Mouse (Mus musculus): ENCODE results near the gene Gatm. TPM values are rescaled to one million over a fixed set of nuclear protein-coding genes. Genes with fewer than 3 reads are reported as not detected.

The Gatm gene
- 45.2 and 56.3 TPM in 2 replicates for polyA plus RNA-seq (2015; fragmentation: Nextera tagmentation; extraction: Ambion mirVana)

DNA sequence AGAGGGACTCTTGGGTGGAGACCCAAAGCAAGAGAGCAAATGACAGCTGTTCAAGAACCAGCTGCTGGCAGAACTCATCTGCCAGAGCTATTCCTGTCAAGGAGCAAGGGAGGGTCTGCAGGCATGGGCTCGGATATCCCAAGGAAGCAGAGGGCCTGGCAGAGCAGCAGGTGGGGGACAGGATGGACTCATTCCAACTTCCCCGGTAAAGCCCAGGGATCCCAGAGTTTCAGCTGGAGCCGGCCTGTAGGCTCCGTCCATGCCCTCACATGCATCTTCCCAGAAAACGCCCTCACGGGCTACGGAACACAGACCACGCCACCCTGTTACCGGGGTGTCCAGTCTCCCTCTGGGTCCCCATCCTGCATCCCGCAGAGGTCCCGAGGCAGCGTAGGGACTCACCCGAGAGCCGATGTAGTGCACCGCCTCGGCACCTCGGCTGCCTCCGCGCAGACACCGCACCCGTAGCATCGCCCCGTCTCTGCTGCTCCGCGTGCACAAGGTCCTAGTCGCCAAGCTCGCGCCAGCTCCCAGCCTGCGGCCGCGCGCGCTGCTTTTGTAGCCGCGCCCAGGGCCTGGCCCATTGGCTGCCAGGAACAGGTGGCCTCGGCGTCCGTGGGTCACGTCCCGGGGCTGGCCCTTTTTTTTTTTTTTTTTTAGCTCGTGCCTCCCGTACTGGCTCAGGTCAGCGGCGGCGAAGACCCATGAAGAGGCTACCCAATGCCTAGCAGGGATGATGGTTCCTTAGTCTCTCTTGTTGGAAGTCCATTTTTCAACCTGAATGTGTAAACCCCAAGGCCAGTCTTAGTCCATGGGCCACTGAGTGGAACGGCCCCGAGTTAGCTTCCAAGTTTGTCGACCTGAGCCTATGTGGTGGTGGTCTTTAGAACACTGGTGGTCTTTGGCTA is at the start of gene Gatm:
Gene Gatm (minus strand): TSS at position 558 of the 908 bp plus-strand sequence.
- 2% methylated on average over 48 of the region's 48 CpGs for WGBS
- Histone ChIP-seq H3K4me3 (ENCODE audit: low read depth, low read length) (peak within 1 kb of the TSS; percentile 76), H3K36me3 (ENCODE audit: control insufficient read depth, insufficient read depth, low read length) (no peaks in the 10 kb centered on the region), H3K4me2 (ENCODE audit: low read length) (peak within 1 kb of the TSS; percentile 80), H3K9me3 (replicated peaks; ENCODE audit: control insufficient read depth, low read length, poor library complexity, severe bottlenecking) (no peaks in the 10 kb centered on the region), H3K4me1 (ENCODE audit: control insufficient read depth, insufficient read depth, low read length) (no peaks in the 10 kb centered on the region), H3K27me3 (ENCODE audit: control insufficient read depth, insufficient read depth, low read depth, low read length) (no peaks in the 10 kb centered on the region), H3K9ac (ENCODE audit: low read depth, low read length) (peak within 1 kb of the TSS; percentile 89), H3K27ac (ENCODE audit: low read length) (peak within 1 kb of the TSS; percentile 63)
- ATAC-seq = peak; percentile 98

DNA sequence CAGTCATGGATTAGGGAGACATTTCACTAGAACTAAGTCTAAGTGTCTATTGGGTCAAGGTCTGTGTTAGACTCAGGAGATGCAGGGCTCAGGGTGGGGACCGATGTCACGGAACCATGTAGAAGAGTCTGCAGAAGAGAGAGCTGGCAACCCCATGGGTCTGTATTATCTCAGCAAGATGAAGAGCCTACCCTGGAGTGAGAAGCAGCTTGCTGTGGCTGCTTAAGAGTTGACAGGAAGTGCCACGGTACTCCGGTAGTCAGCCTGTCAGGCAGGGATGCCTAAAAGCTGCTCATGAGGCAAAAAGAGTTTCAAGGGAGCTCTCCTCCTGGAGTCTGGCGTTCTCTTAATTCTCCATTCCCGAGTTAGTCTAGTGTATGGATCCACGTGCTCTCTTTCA is 48.7 kb upstream of the Gatm start:
- Histone ChIP-seq H3K9ac (ENCODE audit: low read depth, low read length) (no peak overlapping the region), H3K27me3 (ENCODE audit: control insufficient read depth, insufficient read depth, low read depth, low read length) (no peaks in the 10 kb centered on the region), H3K4me2 (ENCODE audit: low read length) (no peak overlapping the region), H3K27ac (ENCODE audit: low read length) (no peak overlapping the region), H3K36me3 (ENCODE audit: control insufficient read depth, insufficient read depth, low read length) (no peaks in the 10 kb centered on the region), H3K4me3 (ENCODE audit: low read depth, low read length) (no peak overlapping the region), H3K9me3 (replicated peaks; ENCODE audit: control insufficient read depth, low read length, poor library complexity, severe bottlenecking) (no peaks in the 10 kb centered on the region), H3K4me1 (ENCODE audit: control insufficient read depth, insufficient read depth, low read length) (no peaks in the 10 kb centered on the region)
- ATAC-seq = no peak
- WGBS = 91% methylated on average over 7 of the region's 7 CpGs

DNA sequence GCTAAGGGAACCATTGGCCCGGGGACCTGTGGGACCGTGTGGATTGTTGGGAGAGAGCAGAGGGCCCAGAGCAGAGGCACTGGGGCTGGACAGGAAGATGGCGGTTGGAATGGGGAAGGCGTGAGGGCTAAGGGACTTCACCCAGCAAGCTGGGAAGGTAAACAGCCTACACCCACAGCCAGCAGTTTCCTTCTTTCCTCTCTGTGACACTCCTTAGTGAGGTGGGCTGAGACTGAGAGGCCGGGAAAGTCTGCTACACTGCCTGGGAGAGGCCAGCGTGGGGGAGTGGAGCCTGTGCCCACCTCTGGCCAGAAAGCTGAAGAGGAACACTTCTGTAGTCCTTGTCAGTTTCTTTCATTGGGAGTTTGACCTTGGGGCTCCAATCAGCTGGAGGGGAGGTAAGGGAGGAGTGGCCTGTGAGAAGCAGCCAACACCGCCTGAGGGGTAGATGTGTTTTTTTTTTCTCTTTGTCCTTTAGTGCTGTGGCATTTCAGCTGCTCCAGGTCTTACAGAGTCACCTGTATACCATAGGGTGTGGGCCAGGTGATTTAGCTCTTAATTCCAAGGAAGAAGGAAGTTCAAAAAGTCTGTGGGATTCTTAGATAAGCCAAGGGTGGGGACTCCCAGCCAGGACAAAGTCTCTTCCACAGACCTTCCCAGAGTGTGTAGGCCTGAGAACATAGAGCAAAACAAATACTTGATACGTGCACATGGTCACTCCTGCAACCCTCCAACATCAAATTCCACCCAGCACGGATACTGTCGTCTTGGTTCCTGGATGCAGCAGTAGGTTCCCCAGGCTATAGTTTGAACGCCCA is 46.8 kb upstream of the Gatm start:
- H3K27me3 ChIP-seq (ENCODE audit: control insufficient read depth, insufficient read depth, low read depth, low read length) = no peaks in the 10 kb centered on the region
- no peak for ATAC-seq
- no peak overlapping the region for H3K9ac ChIP-seq (ENCODE audit: low read depth, low read length)
- WGBS = 85% methylated on average over 11 of the region's 11 CpGs
- no peaks in the 10 kb centered on the region for H3K36me3 ChIP-seq (ENCODE audit: control insufficient read depth, insufficient read depth, low read length)
- H3K4me2 ChIP-seq (ENCODE audit: low read length) = no peak overlapping the region
- H3K4me3 ChIP-seq (ENCODE audit: low read depth, low read length) = no peak overlapping the region
- H3K4me1 ChIP-seq (ENCODE audit: control insufficient read depth, insufficient read depth, low read length) = no peaks in the 10 kb centered on the region
- H3K27ac ChIP-seq (ENCODE audit: low read length) = no peak overlapping the region
- no peaks in the 10 kb centered on the region for H3K9me3 ChIP-seq (replicated peaks; ENCODE audit: control insufficient read depth, low read length, poor library complexity, severe bottlenecking)

DNA sequence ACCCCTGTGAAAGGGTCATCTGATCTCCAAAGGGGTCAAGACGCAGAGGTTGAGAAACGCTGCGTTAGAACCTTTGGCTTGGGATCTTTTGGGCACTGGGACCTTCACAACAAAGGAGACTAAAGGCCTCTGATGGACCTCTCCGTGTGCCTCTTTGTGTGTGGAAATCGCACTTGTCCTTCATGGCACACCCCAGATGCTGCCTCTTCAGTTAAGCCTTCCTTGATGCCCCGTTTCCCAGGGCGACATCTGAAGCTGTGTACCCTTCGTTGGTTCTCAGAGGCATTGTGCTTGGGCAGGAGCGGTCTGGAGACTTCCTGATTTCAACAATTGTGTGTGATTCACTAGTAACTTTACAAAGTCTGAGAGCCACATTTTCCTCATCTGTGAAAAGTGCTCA is 45.7 kb upstream of the Gatm start:
- no peaks in the 10 kb centered on the region for H3K9me3 ChIP-seq (replicated peaks; ENCODE audit: control insufficient read depth, low read length, poor library complexity, severe bottlenecking)
- no peak overlapping the region for H3K4me3 ChIP-seq (ENCODE audit: low read depth, low read length)
- no peak overlapping the region for H3K4me2 ChIP-seq (ENCODE audit: low read length)
- no peaks in the 10 kb centered on the region for H3K36me3 ChIP-seq (ENCODE audit: control insufficient read depth, insufficient read depth, low read length)
- WGBS = 52% methylated on average over 9 of the region's 9 CpGs
- H3K4me1 ChIP-seq (ENCODE audit: control insufficient read depth, insufficient read depth, low read length) = no peaks in the 10 kb centered on the region
- no peak overlapping the region for H3K27ac ChIP-seq (ENCODE audit: low read length)
- H3K27me3 ChIP-seq (ENCODE audit: control insufficient read depth, insufficient read depth, low read depth, low read length) = no peaks in the 10 kb centered on the region
- ATAC-seq = no peak
- no peak overlapping the region for H3K9ac ChIP-seq (ENCODE audit: low read depth, low read length)

DNA sequence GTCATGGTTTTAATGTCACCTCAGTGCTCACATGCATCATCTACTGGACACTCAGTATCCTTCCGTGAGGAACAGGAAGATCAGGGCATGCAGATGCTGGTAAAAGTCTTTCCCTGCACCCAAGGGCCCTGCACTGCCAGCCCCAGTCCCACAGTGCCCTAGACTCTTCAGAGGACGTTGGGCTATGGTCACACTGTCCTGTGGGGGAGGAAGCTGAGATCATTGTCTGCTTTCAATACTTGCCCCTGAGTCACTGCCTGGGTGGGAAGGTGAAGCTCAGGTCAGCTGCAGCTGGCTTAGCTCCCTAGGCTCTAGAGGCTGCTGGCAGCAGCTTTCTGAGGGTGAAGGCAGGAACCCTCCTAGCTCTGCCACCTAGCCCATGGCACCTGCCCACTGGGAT is 44.9 kb upstream of the Gatm start:
- H3K9ac ChIP-seq (ENCODE audit: low read depth, low read length) = no peak overlapping the region
- no peak overlapping the region for H3K4me3 ChIP-seq (ENCODE audit: low read depth, low read length)
- H3K4me1 ChIP-seq (ENCODE audit: control insufficient read depth, insufficient read depth, low read length) = no peaks in the 10 kb centered on the region
- no peaks in the 10 kb centered on the region for H3K9me3 ChIP-seq (replicated peaks; ENCODE audit: control insufficient read depth, low read length, poor library complexity, severe bottlenecking)
- H3K36me3 ChIP-seq (ENCODE audit: control insufficient read depth, insufficient read depth, low read length) = no peaks in the 10 kb centered on the region
- 67% methylated on average over 2 of the region's 2 CpGs for WGBS
- H3K4me2 ChIP-seq (ENCODE audit: low read length) = no peak overlapping the region
- no peak overlapping the region for H3K27ac ChIP-seq (ENCODE audit: low read length)
- no peaks in the 10 kb centered on the region for H3K27me3 ChIP-seq (ENCODE audit: control insufficient read depth, insufficient read depth, low read depth, low read length)
- ATAC-seq = no peak

DNA sequence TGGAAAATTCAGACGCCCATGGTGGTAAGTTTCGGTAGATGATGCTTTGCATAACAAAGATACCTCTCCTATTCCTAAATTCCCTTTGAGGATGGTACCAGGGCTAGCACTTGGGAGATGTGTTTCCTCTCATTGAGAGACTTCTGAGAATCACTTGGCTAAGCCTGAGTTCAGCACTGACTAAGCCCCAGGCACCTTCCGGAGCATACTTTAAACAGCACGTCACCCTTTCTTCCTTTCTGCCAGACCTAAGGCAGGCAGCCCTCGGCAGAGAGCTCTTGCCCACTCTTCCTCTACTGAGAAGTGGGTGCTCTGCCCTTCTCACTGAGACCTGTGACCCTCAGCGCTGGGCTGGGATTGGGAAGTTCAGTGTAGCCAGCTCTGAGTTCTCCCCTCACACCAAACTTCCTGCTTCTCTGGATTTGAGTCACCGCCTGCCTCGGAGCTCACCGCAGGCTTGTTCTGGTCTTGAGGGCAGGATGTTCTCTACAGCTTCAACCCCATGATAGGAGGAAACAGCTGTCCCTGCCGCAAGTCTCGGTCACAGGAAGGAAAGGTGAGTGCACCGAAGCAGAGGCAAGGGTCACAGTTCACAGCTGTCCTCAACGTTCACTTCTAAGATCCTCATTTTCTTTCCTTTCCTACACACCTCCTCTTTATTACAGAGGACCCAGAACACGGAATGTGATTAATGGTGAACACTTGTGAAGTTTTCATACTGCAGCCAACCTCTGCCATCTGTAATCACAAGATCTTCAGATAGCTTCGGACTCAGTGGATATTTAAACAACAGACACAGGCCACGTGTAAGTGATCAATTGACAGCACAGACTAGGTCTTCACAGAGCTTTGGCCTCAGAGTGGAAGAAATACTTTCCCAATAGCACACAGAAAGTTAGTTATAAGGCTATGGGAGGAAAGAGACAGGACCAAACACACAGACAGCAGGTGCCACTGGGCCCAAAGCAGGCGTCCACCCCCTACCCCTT is 41.3 kb upstream of the Gatm start:
- ATAC-seq = no peak
- H3K9ac ChIP-seq (ENCODE audit: low read depth, low read length) = no peak overlapping the region
- no peaks in the 10 kb centered on the region for H3K9me3 ChIP-seq (replicated peaks; ENCODE audit: control insufficient read depth, low read length, poor library complexity, severe bottlenecking)
- WGBS = 76% methylated on average over 17 of the region's 17 CpGs
- H3K36me3 ChIP-seq (ENCODE audit: control insufficient read depth, insufficient read depth, low read length) = no peaks in the 10 kb centered on the region
- H3K27ac ChIP-seq (ENCODE audit: low read length) = no peak overlapping the region
- H3K4me1 ChIP-seq (ENCODE audit: control insufficient read depth, insufficient read depth, low read length) = no peaks in the 10 kb centered on the region
- H3K4me2 ChIP-seq (ENCODE audit: low read length) = no peak overlapping the region
- H3K4me3 ChIP-seq (ENCODE audit: low read depth, low read length) = no peak overlapping the region
- no peaks in the 10 kb centered on the region for H3K27me3 ChIP-seq (ENCODE audit: control insufficient read depth, insufficient read depth, low read depth, low read length)

DNA sequence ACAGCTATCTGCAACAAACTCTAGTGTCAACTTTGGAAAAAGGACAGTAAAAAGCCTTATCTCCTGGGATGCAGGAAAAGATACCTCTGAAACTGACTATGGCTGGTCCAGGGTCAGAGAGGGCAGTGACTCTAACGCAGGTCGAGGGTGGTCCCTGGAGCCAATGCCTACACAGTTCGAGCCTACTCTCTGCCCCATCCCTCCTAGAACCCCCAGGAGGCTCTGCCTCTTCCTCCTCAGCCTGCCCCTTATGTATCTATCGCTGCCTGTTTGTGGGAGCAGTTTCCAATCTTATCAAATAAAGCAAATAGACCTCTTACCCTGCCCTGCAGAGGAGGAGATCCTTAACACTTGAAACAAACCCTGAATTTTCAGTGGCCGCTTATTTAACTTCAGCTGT is 27.6 kb upstream of the Gatm start:
- Histone ChIP-seq H3K9ac (ENCODE audit: low read depth, low read length) (no peak overlapping the region), H3K4me1 (ENCODE audit: control insufficient read depth, insufficient read depth, low read length) (no peaks in the 10 kb centered on the region), H3K27ac (ENCODE audit: low read length) (no peak overlapping the region), H3K36me3 (ENCODE audit: control insufficient read depth, insufficient read depth, low read length) (peaks cover 5% of the 10 kb centered on the region; the same call in 1 of the 2 replicates), H3K9me3 (replicated peaks; ENCODE audit: control insufficient read depth, low read length, poor library complexity, severe bottlenecking) (no peaks in the 10 kb centered on the region), H3K27me3 (ENCODE audit: control insufficient read depth, insufficient read depth, low read depth, low read length) (peaks cover 10% of the 10 kb centered on the region), H3K4me2 (ENCODE audit: low read length) (no peak overlapping the region), H3K4me3 (ENCODE audit: low read depth, low read length) (no peak overlapping the region)
- 57% methylated on average over 5 of the region's 5 CpGs for WGBS
- ATAC-seq = no peak

DNA sequence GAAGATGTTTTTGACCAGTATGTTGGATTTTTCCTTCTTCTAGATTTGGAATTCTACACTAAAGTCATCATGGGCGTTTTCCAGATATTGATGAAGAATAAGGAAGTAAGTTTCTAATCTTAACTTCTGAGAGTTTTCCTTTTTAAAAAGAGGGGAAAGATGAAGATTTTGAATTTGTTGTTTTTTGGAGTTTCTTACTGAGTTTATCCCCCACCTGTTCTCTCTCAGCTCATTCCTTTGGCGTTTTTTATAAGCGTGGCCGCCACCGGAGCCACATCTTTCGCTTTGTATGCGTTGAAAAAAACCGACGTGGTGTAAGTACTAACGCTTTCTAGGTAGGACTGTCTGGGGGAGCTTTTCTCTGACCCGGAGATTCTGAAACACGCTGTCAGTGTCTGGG is 26.9 kb upstream of the Gatm start:
- peak overlapping the region; percentile 45 for H3K4me3 ChIP-seq (ENCODE audit: low read depth, low read length)
- H3K9me3 ChIP-seq (replicated peaks; ENCODE audit: control insufficient read depth, low read length, poor library complexity, severe bottlenecking) = no peaks in the 10 kb centered on the region
- peak overlapping the region; percentile 63 for H3K9ac ChIP-seq (ENCODE audit: low read depth, low read length)
- peak overlapping the region; percentile 83 for H3K4me2 ChIP-seq (ENCODE audit: low read length)
- no peak overlapping the region for H3K27ac ChIP-seq (ENCODE audit: low read length)
- H3K4me1 ChIP-seq (ENCODE audit: control insufficient read depth, insufficient read depth, low read length) = no peaks in the 10 kb centered on the region
- WGBS = 30% methylated on average over 12 of the region's 12 CpGs
- ATAC-seq = no peak
- peaks cover 7% of the 10 kb centered on the region; the same call in 1 of the 2 replicates for H3K36me3 ChIP-seq (ENCODE audit: control insufficient read depth, insufficient read depth, low read length)
- peaks cover 10% of the 10 kb centered on the region for H3K27me3 ChIP-seq (ENCODE audit: control insufficient read depth, insufficient read depth, low read depth, low read length)
